Mouse (Mus musculus): ENCODE measurements at regions not wholly inside any gene's neighbourhood (a gene's known extent, or its start where the extent isn't known, plus 50 kb on each side); places are given as distances from the start of the nearest gene placed in this dataset.

DNA sequence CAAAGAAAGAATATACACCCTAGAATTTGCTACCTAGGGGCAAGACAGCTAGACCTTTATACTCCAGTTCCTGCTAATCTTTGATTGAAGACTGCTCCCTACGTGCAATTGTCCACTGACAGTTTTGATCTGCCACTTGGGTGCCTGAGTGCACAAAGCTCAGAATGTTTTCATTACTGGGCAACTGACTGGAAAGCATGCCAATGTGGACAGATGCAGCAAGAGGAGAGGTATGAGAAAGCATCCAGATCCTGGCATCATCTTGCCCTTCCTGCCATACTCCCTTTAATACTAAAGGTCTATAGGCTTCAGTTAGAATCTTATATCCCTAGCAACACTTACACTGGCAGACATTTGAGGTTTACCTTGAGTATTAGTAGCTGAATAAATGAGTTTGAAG lies 148.9 kb upstream of the Lrrn1 start:
- CTCF ChIA-PET, result no interaction called here

GRCm38 (mm10) chr6:107386094-107386678 lies 143.4 kb upstream of the Lrrn1 start:
- no peak for TF ChIP-seq CTCF (IDR thresholded peaks at IDR 0.05)
- in situ Hi-C loops (cut with MboI; ENCODE audit: low pct_unique_long_range_greater_than_20kb), result no loop called here
- POLR2A ChIA-PET, result no interaction called here

More for the DNA sequence above, 148.9 kb upstream of the Lrrn1 start:
- peaks cover 4% of the 10 kb centered on the region for H3K27me3 ChIP-seq
- in situ Hi-C loops (cut with MboI; ENCODE audit: low pct_unique_long_range_greater_than_20kb), result no loop called here
- TF ChIP-seq CTCF (IDR thresholded peaks at IDR 0.05), result no peak
- POLR2A ChIA-PET, result no interaction called here
- ATAC-seq (no peak), DNase-seq (ENCODE audit: low read depth, low spot score) (no peak)

GRCm38 (mm10) chr6:107389892-107390291 lies 139.7 kb upstream of the Lrrn1 start:
- ChIA-PET CTCF (no interaction called here), POLR2A (no interaction called here)
- no peak for TF ChIP-seq CTCF (IDR thresholded peaks at IDR 0.05)
- in situ Hi-C loops (cut with MboI; ENCODE audit: low pct_unique_long_range_greater_than_20kb), result no loop called here
- DNase-seq (ENCODE audit: low read depth, low spot score), result no peak
- no peak for ATAC-seq
- no peaks in the 10 kb centered on the region for H3K27me3 ChIP-seq

More at GRCm38 (mm10) chr6:107386094-107386678, 143.4 kb upstream of the Lrrn1 start:
- no peak for DNase-seq (ENCODE audit: low read depth, low spot score)
- peaks cover 4% of the 10 kb centered on the region for H3K27me3 ChIP-seq
- no peak for ATAC-seq
- CTCF ChIA-PET, result no interaction called here

GRCm38 (mm10) chr6:107394611-107395010 lies 135.0 kb upstream of the Lrrn1 start:
- no peaks in the 10 kb centered on the region for H3K27me3 ChIP-seq
- in situ Hi-C loops (cut with MboI; ENCODE audit: low pct_unique_long_range_greater_than_20kb), result no loop called here
- CTCF ChIA-PET, result no interaction called here
- no peak for TF ChIP-seq CTCF (IDR thresholded peaks at IDR 0.05)
- DNase-seq (ENCODE audit: low read depth, low spot score) (no peak), ATAC-seq (no peak)
- POLR2A ChIA-PET, result no interaction called here

DNA sequence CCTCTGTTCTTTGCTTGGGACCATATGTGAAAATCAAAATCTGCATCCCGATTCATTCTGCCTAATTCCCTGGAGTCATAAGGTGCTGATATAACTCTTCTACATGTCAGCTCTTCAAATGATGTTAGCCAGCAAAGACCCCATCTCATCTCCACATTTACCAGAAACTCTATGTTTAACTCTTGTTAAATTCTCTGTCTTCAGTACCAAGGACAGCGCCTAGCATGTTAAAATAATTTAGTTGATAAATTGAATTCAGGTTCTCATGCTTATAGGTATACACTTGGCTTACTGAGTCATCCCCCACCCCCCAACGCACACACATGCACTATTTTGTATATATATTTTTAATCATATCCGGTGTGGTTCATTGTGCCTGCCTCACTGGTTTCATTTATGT lies 113.8 kb upstream of the Lrrn1 start:
- ChIA-PET CTCF (no interaction called here), POLR2A (no interaction called here)
- DNase-seq (ENCODE audit: low read depth, low spot score) (no peak), ATAC-seq (no peak)
- TF ChIP-seq CTCF (IDR thresholded peaks at IDR 0.05), result no peak
- no peaks in the 10 kb centered on the region for H3K27me3 ChIP-seq
- in situ Hi-C loops (cut with MboI; ENCODE audit: low pct_unique_long_range_greater_than_20kb), result no loop called here

- no peak for DNase-seq (ENCODE audit: low read depth, low spot score)
These were observed 107.5 kb upstream of the Lrrn1 start for GRCm38 (mm10) chr6:107422091-107422490.

DNA sequence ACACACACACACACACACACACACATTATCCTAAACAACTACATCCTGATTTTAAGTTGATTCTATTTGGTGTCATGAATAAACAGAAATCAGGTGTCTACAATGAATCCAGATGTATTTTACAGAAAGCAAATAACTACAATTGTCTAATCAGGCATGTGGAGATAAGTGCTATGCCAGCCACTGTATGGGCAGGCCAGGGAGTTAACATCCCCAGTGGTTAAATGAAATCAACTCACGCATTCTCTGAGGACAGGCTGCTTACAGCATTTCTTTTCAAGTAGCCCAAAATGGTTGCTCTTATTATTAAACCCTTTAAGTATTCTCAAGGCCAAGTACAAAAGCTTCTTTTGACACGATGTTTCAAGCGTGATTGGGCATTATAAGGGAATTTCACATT lies 103.0 kb upstream of the Lrrn1 start:
- DNase-seq (ENCODE audit: low read depth, low spot score) (no peak), ATAC-seq (no peak)
- in situ Hi-C loops (cut with MboI; ENCODE audit: low pct_unique_long_range_greater_than_20kb), result no loop called here
- TF ChIP-seq CTCF (IDR thresholded peaks at IDR 0.05), result no peak
- ChIA-PET CTCF (no interaction called here), POLR2A (no interaction called here)
- no peaks in the 10 kb centered on the region for H3K27me3 ChIP-seq

More at GRCm38 (mm10) chr6:107422091-107422490, 107.5 kb upstream of the Lrrn1 start:
- ATAC-seq, result no peak
- H3K27me3 ChIP-seq, result no peaks in the 10 kb centered on the region
- ChIA-PET CTCF (no interaction called here), POLR2A (no interaction called here)
- in situ Hi-C loops (cut with MboI; ENCODE audit: low pct_unique_long_range_greater_than_20kb), result no loop called here
- TF ChIP-seq CTCF (IDR thresholded peaks at IDR 0.05), result no peak

GRCm38 (mm10) chr6:107431033-107431432 lies 98.5 kb upstream of the Lrrn1 start:
- CTCF ChIA-PET, result no interaction called here
- ATAC-seq (no peak), DNase-seq (ENCODE audit: low read depth, low spot score) (no peak)
- TF ChIP-seq CTCF (IDR thresholded peaks at IDR 0.05), result no peak
- H3K27me3 ChIP-seq, result no peaks in the 10 kb centered on the region
- in situ Hi-C loops (cut with MboI; ENCODE audit: low pct_unique_long_range_greater_than_20kb), result no loop called here
- POLR2A ChIA-PET, result no interaction called here

DNA sequence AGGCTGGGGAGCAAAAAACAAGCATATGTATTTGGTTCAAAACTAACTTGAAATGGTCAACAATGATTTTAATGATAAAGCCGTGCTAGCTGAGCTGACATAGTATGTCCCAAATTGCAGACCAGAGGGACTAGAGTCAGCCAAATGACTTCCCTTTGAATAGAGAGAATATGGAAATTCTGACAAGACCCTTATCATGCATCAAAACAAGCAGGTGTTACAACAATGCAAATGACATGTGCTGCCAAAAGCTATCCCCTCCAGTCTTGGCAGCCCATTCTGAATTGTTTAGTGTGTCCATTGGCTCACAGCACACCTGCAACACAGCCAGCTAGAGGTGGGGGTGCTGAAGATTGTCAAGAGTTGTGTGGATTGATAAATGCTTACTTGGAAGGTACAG lies 87.5 kb upstream of the Lrrn1 start:
- no peak for DNase-seq (ENCODE audit: low read depth, low spot score)
- TF ChIP-seq CTCF (IDR thresholded peaks at IDR 0.05), result no peak
- H3K27me3 ChIP-seq, result no peaks in the 10 kb centered on the region
- in situ Hi-C loops (cut with MboI; ENCODE audit: low pct_unique_long_range_greater_than_20kb), result no loop called here
- ChIA-PET CTCF (no interaction called here), POLR2A (no interaction called here)
- no peak for ATAC-seq

DNA sequence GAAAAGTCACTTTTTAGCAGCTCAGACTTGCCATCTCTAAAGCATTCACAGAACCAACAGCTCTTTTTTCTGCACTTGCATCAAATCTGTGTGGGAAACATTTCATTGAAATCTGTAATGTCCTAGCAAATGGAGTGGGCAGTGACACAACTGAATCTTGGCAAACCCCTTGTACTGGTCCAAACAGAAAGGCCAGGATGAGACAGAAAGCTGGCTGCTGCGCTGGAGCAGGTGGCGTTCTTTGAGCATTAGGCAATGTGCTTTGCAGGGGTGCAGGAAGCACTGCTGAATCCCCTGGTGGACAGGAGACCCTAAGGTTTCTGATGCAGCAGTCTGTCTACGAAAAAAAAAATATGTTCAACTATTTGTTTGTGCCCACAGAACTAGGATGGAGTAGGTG lies 85.2 kb upstream of the Lrrn1 start:
- TF ChIP-seq CTCF (IDR thresholded peaks at IDR 0.05), result no peak
- no peak for DNase-seq (ENCODE audit: low read depth, low spot score)

GRCm38 (mm10) chr6:107459220-107459619 lies 70.3 kb upstream of the Lrrn1 start:
- ChIA-PET CTCF (no interaction called here), POLR2A (no interaction called here)
- no peak for TF ChIP-seq CTCF (IDR thresholded peaks at IDR 0.05)
- H3K27me3 ChIP-seq, result no peaks in the 10 kb centered on the region
- DNase-seq (ENCODE audit: low read depth, low spot score), result no peak
- in situ Hi-C loops (cut with MboI; ENCODE audit: low pct_unique_long_range_greater_than_20kb), result no loop called here
- ATAC-seq, result no peak

More for the DNA sequence above, 85.2 kb upstream of the Lrrn1 start:
- ChIA-PET CTCF (interaction anchor here (1.6 kb wide), 1 partner anchor 25 kb away, joined by 3 read pairs; no protein-coding TSS in a partner anchor), POLR2A (no interaction called here)
- H3K27me3 ChIP-seq, result no peaks in the 10 kb centered on the region
- in situ Hi-C loops (cut with MboI; ENCODE audit: low pct_unique_long_range_greater_than_20kb), result no loop called here
- ATAC-seq, result no peak

DNA sequence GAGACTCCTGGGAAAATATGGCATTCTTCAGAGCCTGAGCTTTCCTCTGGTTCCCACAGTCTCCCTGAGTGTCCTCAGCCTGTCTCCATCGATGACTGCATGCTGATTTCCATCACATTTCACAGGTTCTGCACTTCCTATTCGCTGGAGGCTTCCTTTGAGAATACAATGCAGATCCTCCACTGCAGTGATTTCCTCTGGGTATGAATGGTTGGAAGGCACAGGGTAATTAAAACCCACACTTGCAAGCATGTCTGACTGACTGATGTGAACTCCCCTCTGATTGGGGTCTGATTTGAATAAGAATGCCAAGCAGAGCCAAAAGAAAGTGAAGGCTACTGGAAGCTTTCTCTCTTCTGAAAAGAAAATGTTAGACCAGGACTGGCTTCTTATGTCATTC lies 67.1 kb upstream of the Lrrn1 start:
- no peak for ATAC-seq
- in situ Hi-C loops (cut with MboI; ENCODE audit: low pct_unique_long_range_greater_than_20kb), result no loop called here
- POLR2A ChIA-PET, result no interaction called here
- CTCF ChIA-PET, result no interaction called here
- H3K27me3 ChIP-seq, result no peaks in the 10 kb centered on the region
- TF ChIP-seq CTCF (IDR thresholded peaks at IDR 0.05), result no peak
- no peak for DNase-seq (ENCODE audit: low read depth, low spot score)
